Mouse (Mus musculus): ENCODE results near the gene Prpf31.
"Not testable (repeated sequence)": the region's sequence is repeated elsewhere in the genome, so short reads cannot be mapped to it uniquely, and the experiment has no call there.

Gene Prpf31

DNA sequence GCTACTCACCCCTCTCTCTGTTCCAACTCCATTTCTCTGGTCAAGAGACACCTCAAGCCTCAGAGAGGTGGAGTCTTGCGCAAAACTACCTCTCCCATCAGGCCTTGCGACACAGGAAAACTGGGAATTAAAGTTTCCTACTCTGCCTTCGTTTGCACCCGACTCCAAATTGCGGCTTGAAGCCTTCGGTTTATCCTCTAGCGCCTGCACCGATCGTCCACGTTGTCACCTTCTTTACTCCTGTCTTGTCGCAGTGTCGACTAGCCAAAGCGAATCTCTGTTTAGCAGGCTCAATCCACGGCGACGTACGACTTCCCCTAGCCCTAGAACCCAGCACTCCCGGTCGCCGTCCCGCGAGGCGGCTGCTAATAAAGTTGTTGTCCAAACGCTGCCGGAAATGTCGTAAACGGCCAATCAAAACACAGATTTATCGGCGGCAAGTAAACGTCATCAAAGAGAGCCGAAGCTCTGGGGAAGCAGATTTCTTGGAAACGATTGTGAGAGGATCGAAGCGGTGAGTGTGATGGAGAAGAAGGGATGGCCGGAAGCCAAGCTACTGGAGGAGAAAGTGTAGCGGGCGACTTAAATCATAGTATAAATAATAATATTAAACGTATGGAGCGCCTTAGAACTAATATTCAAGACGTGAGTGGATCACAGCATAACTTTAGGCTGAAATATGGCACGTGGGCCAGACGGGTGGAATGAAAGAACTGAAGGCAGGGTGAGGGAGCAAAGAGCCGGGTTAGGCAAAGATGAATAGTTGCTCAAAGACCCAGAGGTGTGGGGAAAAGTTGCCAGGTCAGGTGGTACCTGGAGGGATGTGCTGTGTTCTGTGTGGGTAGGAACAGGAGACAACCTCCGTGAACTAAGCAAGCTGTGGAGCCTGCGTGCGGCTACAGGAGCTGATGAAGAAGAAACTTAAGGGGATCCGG, at the start of gene Prpf31, which contains the start of gene Tfpt:
TSS of gene Prpf31 (plus strand) at position 443 of the 935 bp plus-strand sequence.
TSS of gene Tfpt (minus strand) at position 387 of the 935 bp plus-strand sequence.
- peak; percentile 84 for DNase-seq

DNA sequence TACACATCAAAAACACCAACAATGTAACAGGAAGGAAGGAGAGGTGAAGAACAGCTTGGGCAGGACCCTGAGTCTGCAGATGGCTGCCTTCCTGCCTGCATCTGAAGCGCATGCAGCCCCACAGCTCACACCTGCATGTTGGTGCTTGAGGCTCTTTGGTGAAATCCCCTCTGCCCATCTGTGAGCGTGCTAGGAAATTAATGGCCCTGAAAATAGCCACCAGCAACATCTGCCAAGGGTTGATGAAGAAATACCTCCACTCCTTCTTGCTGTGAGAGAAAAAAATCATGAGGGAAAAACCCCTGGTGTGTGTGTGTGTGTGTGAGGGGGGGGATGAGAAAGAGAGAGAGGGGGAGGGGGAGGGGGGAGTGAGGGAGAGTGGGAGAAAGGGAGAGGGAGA, 49.8 kb upstream of the Prpf31 start:
- DNase-seq = no peak

DNA sequence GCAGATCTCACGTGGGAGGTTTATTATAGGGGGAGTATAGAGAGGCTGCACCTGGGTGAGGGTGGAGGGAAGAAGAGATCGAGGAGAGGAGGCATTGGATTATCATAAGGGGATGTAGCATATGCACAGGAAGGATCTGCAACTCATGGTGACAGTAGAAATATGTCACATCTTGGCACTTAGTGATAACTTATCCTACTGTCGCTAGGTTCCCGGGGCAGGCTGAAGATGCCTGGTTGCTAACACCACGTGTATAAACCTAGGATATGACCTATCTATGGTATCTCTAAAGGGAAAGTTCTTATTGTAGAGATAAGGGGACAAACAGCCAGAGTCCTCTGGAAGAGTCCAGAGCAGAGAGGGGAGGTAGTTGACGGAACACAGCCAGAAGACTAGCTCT, 44.0 kb upstream of the Prpf31 start:
- DNase-seq = no peak

GRCm38 (mm10) chr7:3586255-3586654, 43.5 kb upstream of the Prpf31 start:
- DNase-seq = no peak

DNA sequence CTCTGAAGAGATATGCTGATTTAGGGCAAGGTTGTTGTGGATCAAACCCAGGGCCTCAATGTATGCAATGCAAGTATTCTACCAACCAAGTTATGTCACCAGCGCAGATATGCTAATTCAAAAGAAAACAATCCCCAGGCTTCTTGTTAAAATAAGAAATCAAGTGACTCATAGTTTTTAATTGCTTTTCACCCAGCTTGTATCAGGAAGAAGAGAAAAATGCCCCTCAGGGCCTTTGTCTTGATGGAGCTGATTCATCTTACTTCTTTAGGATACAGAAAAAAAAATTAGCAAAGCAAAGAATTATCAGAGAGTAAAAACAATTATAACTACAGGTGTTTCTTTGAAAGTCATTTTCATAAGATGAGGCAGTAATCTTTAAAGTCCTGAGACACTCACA, 42.5 kb upstream of the Prpf31 start:
- no peak for DNase-seq

GRCm38 (mm10) chr7:3590550-3590949, 39.2 kb upstream of the Prpf31 start:
- no peak for DNase-seq

DNA sequence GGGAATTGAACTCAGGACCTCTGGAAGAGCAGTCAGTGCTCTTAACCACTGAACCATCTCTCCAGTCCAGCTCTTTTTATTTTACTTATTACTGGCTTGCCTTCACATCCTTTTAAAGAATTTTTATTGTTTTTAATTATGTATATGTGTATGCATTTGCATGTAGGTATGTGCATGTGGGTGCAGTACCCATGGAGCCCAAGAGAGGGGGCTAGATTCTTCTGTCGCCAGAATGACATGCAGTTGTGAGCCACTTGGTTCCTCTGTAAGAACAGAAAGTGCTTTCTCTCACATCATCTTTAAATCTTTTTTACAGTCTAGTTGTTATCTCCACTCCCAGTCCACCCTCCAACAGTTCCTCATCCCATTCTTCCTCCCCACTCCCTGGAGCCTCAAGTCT, 38.3 kb upstream of the Prpf31 start:
- no peak for DNase-seq

- no peak for DNase-seq
Observed at GRCm38 (mm10) chr7:3593855-3594254, 35.9 kb upstream of the Prpf31 start.

GRCm38 (mm10) chr7:3594686-3595085, 35.1 kb upstream of the Prpf31 start:
- no peak for DNase-seq

GRCm38 (mm10) chr7:3595146-3595545, 34.6 kb upstream of the Prpf31 start:
- no peak for DNase-seq

- DNase-seq = not testable (repeated sequence)
Observed at GRCm38 (mm10) chr7:3597755-3598154, 32.0 kb upstream of the Prpf31 start.

GRCm38 (mm10) chr7:3601119-3601518, 28.7 kb upstream of the Prpf31 start:
- DNase-seq = peak; percentile 67

GRCm38 (mm10) chr7:3606798-3607197, 23.0 kb upstream of the Prpf31 start:
- no peak for DNase-seq

DNA sequence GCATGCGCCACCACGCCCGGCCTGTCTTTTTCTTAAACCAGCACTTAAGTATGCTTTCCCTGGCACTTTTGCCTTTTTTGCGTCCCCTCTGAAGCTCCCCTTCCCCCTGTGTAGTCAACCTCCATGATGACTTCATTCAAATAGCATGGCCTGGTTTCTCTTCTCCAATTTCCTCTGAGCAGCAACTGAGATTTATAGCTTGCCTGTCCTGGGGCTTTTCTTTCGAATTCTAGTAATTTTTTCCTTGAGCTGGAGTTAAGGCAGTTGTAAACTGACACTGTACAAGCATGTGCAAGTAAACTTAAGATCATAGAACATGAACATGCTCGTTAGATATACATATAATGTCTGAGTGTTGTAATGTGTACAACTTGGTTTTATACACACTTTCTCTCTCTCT, 22.4 kb upstream of the Prpf31 start:
- no peak for DNase-seq

DNA sequence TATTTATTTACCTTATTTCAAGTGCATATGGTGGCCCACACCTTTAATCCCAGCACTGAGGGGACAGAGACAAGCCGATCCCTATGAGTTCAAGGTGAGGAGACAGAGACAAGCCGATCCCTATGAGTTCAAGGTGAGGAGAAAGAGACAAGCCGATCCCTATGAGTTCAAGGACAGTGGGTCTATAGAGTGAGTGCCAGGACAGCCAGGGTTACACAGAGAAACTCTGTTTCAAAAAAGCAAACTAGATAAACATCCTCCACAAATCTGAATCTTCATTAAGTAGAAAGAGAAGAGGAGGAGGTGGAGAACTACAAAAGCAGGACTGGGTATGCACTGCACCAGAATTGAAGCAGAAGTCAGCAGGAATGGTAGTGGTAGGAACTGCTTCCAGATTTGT, 21.1 kb upstream of the Prpf31 start:
- no peak for DNase-seq

GRCm38 (mm10) chr7:3609082-3609481, 20.7 kb upstream of the Prpf31 start:
- DNase-seq = no peak

DNA sequence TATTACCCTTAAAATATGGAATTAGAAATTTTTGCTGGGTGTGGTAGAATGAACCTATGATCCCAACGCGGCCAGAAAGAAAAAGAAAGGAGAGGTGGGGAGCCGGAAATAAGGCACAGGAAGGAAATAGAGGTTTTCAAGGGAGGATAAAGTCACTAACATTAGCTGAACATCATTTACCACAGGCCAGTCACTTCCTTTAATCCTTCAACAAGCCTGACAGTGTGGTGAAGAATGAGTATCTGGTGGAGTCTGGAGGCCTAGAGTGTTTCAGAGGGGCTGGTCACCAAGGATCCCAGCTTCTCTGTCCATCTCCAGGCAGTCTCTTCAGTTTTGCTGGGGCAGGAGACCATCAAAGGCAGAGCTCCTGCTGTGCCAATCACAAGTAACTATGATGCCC, 19.3 kb upstream of the Prpf31 start:
- DNase-seq = no peak

DNA sequence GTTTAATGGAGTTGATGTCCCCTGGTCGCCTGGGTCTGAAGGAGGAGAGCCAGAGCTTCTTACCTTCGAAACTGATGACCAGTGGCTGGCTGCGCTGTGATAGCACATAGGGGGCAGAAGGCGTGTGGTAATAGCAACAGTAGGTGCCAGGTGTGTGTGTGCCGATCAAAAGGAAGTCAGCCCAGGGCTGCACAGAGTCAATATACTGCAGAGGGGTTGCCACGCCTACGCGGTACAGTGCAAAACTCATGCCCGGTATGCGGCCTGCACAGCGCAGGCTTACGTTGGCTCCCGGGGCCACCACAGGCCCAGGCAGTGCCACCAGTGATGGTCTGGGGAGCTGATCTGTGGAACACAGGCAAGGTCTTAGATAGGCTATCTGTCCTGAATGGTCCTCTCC, 18.8 kb upstream of the Prpf31 start:
- DNase-seq = no peak

DNA sequence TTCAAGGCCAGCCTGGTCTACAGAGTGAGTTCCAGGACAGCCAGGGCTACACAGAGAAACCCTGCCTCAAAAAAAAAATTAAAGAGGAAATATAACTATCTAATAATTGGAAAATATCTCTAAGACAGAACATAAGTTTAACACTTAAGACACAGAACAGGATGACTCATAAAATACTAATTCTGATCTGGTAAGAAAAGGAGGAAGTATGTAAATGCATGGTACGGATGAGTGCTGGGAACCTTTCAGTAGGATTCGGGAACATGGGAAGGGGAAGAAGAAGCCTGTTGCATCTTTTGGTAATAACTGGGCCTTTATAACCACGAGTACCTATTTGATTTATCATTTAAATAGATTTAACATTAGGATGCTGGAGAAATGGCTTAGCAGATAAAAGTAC, 15.8 kb upstream of the Prpf31 start:
- DNase-seq = no peak

DNA sequence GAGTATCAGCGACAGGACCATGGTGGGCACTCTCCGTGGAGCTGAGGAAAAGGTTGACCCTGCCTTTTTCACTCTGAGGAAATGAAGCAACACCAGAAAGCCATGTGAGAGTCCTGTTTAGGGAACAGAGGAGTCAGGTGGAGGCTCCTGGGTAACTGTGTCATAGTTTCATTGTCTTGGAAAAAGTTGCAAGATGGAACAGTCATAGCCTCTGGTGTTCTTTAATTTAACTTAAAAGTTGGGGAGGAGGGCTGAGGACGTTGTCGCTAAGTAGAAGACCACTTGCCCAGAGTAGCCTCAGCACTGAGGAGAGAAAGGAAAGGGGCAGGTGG, 13.8 kb upstream of the Prpf31 start, which contains the start of gene Oscar:
TSS of gene Oscar (minus strand) at position 101 of the 332 bp plus-strand sequence.
- no peak for DNase-seq

DNA sequence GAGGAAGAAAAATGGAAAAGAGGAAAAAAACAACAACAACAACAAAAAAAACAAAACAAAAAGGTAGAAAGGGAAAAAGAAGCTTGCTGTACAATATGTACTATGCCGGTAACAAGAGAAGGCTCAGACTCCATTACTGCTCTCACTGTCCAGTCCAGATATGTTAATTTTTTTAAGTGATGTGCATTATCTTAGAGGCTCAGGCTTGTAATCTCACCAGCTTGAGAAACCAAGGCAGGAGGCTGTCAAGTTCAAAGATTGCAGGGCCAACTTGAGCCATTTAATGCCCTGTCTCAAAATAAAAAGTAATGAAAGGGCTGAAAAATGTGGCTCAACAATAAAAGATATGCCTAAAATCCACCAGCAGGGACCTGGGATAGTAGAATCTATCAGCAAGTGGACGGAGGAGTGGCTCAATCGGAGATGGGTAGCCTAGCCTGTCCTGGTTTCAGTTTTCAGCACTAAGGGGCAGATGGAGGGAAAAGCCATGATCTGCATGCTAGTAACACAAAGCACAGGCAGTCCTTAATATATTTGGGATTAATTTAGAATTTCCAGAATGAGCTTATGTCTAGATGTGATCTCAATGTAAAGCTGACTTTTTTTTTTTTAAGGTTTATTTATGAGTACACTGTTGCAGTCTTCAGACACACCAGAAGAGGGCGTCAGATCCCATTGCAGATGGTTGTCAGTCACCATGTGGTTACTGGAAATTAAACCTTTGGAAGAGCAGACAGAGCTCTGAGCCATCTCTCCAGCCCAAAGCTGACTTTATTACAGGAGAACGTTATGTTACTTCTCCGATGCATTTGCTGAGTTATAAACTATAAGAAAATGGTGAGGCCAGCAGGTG, 13.2 kb upstream of the Prpf31 start:
- peak; percentile 48 for DNase-seq

DNA sequence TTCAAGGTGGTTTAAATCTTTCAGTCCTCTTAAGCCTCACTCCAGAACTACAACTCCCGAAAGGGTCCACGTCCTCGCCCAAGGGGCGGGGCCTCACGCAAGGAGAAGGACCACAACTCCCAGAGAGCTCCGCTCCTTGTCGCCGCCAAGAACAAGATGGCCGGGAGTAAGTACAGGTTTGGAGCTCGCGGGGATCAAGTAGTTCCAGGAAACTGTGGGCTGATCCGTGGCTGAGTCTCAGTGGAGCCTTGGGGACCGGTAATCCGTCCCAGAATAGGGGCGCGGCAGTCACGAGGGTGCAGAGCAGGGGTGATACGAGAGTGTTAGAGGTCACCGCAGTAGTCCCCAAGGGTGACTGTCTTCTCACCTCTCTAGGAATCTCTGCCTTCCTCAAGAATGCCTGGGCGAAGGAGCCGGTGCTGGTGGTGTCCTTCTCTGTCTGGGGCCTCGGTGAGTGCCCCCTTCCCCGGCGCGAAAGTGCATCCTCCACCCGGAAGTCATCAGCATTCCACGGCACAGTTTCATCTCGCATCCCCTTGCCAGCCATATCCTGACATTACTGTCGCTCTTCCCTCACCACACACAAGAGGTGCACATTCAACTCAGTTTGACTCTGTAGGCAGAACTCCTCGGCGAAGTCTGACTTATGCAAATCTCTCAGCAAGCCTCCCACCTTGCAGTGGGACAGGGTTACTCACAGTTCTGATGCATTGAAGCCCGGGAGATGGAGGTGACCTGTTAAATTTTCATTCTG, 12.4 kb upstream of the Prpf31 start, which contains the start of gene Ndufa3:
TSS of gene Ndufa3 (plus strand) at position 132 of the 754 bp plus-strand sequence.
- peak; percentile 85 for DNase-seq

- DNase-seq = no peak
Observed at GRCm38 (mm10) chr7:3629030-3629429, 755 bp upstream of the Prpf31 start.

Data from right cerebral cortex, postnatal 14 days (tissue).